Mouse (Mus musculus): ENCODE measurements around the gene Dlg2. TPM values are rescaled to one million over a fixed set of nuclear protein-coding genes. Genes with fewer than 3 reads are reported as not detected.

Gene Dlg2
- polyA plus RNA-seq (2017; shearing (Covaris generic)), result 2.2 TPM

DNA sequence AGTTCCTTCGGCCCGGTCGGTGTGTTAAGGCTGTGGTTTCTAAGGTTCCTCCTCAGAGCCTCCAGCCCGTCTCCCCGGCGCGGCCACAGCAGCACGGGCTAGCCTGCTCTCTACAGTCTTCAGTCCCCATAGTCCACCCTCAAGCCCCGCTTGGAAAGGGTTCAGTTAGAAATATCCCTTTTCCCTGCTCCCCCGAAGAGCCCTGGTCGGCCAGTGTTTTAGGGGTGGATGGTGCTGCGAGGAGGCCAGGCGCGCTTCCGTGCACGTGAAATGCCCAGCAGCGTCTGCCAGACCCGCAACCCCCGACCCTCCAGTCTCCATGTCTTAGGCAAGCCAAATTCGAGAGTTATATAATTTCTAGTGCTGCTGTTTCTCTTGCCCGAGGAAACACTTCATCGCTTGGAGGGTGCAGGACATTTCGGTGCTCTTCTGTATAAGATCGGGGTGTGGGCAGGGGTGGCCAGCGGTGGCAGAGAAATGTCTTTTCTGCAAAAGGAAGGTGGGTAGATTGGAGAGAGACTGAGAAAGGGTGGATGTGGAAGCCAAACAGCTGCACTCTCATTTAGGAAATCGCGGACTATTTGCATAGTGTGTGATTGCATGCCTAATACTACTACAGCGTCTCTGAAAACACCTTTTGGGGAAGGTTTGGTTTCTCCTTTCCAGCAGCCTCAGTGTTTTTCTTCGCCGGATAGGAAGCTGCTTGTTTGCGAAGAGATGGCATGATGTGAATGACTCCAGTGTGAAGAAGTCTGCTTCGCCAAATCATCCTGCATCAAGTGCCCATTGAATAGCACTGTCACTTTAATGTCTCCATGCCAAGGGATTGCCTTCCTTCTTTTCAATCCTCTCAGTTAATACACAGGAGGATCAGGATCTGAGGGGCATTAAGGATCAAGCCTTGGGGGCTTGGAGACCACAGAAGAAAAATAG, at the start of gene Dlg2:
Gene Dlg2 (plus strand): TSS at position 360 of the 933 bp plus-strand sequence.

DNA sequence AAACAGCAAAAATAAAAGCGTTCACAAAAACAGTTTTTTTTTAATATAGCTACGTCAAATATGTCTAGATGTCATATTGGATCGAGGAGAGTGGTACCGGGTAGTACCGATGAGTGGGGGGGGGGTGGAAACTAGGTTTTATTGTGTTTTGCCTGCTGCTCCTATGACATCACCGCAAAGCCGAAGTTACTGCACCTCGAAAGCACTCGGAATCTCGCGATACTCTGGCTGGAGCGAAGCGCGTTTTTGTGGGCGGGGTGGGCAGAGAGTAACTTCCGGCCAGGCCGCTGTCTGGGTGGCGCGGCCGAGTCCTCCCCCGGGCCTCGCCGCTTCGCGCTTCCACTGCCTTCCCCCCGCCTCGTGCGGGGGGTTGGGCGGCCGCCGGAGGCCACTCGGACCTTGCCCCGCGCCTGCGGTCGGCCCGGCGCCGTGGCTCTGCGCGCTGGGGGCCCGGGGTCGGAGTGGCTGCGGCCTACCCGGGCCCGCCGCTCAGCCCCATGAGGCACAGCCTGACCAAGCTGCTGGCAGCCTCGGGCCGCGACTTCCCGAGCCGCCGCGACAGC, 33.9 kb upstream of the Dlg2 start, which contains the start of gene Crebzf:
Gene Crebzf (plus strand): TSS at position 212 of the 563 bp plus-strand sequence.

DNA sequence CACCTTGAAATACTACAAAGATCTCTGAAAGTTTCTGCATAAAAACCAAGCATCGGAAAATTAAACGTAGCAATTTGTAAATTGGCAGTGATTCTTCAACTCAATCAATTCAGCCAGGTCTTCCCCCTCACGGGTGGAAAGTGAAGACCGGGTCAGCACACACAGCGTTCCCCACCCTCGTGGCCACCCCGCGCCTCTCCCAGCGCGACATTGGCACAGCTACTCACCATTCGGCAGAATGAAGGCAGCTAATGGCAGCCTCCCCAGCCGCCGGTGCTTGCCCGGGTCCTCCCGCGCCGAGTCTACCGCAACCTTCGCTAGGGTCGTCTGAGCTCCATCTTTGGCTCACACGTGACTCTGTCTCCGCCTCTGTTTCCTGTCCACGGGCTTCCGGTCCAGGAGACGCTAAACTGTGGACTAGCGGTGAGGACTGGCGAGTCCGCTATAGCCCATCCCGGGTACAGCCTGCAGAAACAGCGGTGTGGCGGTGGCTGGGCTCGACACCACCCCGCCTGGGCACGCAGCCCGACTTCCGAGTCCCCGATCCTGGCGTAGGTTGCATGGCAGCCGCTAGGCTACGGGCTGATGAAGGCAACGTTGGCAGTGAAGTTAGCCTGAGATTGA, 19.5 kb upstream of the Dlg2 start, which contains the start of gene Tmem126a:
Gene Tmem126a (minus strand): TSS at position 385 of the 624 bp plus-strand sequence.

DNA sequence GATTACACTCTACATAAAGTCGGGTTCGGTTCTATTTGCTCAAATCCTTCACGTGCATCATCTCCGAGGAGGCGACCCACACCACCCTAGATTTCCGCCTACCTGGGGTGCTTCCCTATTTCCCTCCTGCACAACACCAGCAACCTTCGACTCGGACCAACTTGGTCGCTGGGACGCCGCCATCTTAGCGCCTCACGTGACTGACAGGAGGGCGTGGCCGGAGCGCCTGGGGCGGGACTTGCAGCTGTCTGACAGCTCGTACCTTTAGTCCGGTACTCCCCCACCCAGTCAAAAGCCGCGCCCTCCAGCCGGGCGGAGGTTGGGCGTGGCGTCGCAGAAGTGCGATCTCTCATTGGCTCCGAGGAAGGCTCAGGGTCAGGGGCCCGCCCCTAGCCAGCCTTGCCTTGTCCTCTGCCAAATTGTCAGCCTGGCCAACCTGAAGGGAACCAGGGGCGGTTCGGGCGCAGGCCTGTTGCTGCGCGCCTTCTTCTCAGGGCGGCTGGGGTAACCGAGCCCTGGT, 619 bp upstream of the Dlg2 start, which contains the start of gene Tmem126b:
Gene Tmem126b (minus strand): TSS at position 209 of the 520 bp plus-strand sequence.

Other genes starting within 250 kb of the Dlg2 start
- not detected for gene Ccdc83, start 210.9 kb upstream of the Dlg2 start, polyA plus RNA-seq (2017; shearing (Covaris generic))
- 62.3 TPM for gene Sytl2, start 174.4 kb upstream of the Dlg2 start, polyA plus RNA-seq (2017; shearing (Covaris generic))
- gene Ccdc89, start 50.1 kb upstream of the Dlg2 start, polyA plus RNA-seq (2017; shearing (Covaris generic)), result not detected
- 212 TPM for gene Crebzf, start 33.9 kb upstream of the Dlg2 start, polyA plus RNA-seq (2017; shearing (Covaris generic))
- 45.3 TPM for gene Tmem126a, start 19.4 kb upstream of the Dlg2 start, polyA plus RNA-seq (2017; shearing (Covaris generic))
- 8.7 TPM for gene Tmem126b, start 671 bp upstream of the Dlg2 start, polyA plus RNA-seq (2017; shearing (Covaris generic))